Mouse (Mus musculus) gastrocnemius, adult 18-20 months (tissue): ENCODE results near the gene Folr2. TPM values are rescaled to one million over a fixed set of nuclear protein-coding genes. Genes with fewer than 3 reads are reported as not detected.

Source experiments
- DNase-seq: peaks from one replicate; pipeline ENCODE4 v3.0.0; 2021; ENCODE audit warnings: low spot score
- microRNA-seq: library from miRNA; unstranded; fragments of <30 nt; microRNA quantifications from one replicate; pipeline ENCODE4 v1.2.0, GENCODE M21; 2021
- total RNA-seq, 2 experiments: library from RNA; stranded (reverse); gene quantifications; 2 replicates each; pipeline ENCODE4 v1.2.3; 2021

Folr2 gene
- total RNA-seq, 2 experiments from 2014 or later, result 1.9 to 3.4 TPM

DNA sequence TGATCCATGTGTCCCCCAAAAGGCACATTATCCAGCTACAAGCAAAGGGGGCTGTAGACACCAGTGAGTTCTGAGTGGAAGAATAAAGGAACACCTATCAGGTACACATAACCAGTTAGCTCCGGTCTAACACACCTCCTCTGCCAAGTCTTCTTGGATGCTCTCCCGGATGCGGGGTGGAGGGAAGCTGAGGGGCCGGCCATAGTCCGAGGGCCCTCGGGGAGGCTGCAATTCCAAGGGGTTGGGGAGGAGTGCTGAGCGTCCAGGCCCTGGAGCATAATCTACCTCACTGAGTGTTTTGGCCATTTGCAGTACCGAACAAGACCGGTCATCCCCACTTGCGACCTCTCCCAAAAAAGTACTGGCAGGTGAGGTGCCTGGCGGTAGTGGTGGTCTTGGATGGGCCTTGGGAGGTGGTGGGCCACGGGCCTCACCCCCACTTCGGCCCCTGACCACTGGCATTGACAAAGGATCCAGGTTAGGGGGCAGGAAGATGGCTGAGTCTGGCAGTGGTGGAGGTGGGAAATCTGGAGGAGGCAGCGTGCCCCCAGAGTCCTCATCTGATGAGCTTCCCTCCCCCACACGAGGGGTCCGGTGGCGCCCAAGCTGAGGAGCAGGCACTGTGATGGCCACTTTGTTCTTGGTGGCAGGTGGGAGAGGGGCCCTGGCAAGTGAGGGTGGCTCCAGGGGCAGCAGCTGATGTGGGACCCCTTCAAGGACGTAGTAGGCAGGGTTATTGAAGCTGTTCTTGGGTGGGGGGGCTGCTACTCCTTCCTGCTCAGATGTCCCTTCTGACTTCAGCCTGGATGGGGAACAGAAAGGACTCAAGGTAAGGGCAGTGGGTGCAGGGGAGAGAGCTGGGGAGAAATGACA, 33.0 kb downstream of the Folr2 start:
- no peak for DNase-seq

DNA sequence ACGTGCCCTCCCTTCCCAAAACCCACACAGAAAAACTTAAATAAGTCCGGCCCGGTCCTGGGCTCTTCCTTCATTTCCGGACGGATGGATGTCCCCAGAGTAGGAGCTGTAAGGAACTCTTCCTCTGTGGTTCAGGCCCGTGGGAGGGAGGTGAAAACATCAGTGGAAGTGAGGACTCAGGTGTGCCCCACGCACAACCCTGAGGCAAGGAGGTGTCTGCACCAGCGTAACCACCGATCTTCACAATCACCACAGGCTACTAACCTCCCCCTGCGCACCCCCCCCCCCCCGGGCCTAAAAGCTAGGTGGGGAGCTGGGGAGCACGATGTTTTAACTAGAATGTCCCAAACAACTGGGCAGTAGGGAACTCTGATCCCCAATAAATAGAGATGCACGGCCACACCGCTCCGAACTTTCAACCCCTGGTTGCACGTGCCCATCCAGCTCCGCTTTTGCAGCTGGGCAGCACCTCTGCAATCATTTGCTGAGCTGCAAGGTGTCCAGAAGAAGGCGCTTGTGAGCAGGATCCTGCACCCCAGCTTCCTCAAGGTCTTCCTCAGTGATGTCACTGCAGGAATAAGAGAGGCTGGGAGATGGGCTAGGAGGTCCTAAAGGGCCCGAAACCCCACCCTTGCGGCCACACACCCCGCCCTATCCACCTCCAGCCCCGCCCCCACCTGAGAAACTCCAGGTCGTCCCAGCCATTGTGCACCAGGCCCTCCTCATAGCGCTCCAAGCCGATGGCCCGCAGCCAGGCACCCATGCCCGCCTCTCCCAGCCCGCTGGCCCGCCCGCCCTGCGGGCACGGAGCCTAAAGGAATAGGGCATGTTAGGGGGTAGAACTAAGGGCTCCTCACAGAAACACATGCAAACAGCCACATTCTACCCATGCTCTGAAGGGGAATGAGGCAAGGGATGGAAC, 33.9 kb downstream of the Folr2 start:
- DNase-seq, result no peak

DNA sequence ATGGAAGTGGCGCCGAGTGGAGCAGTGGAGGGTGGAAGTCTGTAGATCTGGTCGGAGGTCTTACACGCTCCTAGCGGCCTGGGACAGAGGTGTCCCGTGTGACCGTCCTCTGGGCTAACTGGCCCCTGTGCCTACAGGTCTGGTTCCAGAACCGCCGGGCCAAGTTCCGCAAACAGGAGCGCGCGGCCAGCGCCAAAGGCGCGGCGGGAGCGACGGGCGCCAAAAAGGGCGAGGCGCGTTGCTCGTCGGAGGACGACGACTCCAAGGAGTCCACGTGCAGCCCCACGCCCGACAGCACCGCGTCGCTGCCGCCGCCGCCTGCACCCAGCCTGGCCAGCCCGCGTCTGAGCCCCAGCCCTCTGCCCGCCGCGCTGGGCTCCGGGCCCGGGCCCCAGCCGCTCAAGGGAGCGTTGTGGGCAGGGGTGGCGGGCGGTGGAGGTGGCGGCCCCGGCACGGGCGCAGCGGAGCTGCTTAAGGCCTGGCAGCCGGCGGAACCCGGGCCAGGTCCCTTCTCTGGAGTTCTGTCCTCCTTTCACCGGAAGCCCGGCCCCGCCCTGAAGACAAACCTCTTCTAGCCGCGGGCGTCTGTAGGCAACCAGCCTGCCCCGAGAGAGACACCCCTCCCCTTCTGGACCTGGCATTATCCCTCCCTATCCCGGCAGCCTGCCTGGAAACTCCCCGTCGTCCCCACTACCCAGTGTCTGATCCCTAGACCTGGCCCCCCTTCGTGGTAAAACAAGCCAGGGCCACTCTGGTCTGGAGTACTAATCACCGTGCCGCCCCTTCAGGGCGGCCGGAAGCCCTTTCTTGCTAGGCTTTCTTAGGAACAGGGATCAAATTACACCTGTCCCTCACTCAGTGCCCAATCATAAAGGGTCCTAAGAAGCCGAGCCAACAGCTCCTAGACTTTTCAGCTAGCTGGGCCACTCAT, 35.2 kb downstream of the Folr2 start:
- peak; percentile 56 for DNase-seq

DNA sequence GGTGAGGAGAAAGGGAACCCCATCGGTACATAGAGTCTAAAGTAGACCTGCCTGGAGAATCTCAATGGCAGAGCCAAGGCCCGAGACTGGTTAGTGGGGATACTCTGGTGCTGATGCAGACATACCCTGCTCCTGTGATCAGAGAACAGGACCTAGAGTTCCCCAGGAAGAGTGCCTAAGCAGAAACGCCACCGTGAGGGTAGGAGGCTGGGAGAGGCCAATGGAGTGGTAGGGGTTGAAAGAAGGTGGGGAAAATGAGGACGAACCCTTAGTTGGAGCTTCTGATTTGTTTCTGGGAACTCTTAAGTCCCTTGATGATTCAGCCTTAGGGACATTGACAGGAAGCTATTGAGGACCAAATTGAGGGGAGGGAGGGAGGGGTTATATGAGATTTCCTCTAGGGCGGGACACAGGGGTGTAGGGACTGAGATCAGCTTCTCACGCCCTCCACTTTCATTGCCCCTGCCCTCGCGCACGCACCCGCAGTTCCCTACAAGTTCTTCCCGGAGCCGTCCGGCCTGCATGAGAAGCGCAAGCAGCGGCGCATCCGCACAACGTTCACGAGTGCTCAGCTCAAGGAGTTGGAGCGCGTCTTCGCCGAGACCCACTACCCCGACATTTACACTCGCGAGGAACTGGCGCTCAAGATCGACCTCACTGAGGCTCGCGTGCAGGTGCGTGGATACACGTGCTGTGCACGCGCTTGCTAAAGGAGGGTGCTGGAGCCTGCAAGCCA, 36.5 kb downstream of the Folr2 start:
- no peak for DNase-seq

DNA sequence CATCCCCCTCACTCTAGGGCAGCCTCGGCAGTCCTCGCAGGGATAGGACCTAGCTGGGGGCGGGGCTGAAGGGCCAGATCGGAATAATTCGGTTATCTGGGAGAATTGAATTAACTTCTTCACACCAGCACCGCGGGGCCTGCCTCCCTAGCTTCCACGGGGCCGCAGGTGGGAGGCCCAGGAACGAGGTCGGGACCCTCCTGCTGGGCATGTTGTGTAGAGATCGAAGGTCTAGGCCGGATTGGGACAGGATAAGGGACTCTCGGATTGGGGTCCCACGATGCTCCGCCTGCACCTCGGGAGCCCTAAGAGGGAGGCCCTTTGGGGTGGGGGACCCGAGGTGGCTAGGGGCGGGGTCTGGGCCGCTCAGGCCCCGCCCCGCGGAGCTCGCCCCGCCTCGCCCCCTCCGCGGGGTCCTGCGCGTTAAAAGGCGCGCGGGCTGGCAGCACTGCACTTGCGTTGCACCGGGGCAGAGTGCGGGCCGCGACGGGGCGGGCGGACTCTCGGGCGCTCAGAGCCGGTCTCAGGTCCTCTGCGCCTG, 39.1 kb downstream of the Folr2 start, which contains the start of gene Phox2a:
Gene Phox2a, plus strand, starts transcription at position 453 of the 541 bp plus-strand sequence.
- DNase-seq, result no peak

Small RNA genes lying within 50 kb of the gene (microRNA-seq; reads per million reads assigned to microRNA genes)
- gene Gm22655, result not detected

Other genes with a start within 250 kb of the Folr2 start
- 10 to 100 TPM; 65.6 to 68.6 TPM for gene Clpb, start 193.6 kb downstream of the Folr2 start, total RNA-seq
- gene Phox2a, start 38.9 kb downstream of the Folr2 start, total RNA-seq, result not detected
- gene Inppl1, start 19.0 kb downstream of the Folr2 start, total RNA-seq, result 100 to 1,000 TPM in 1 of 2 experiments, 10 to 100 TPM in 1; 93.5 to 101 TPM
- gene Anapc15, start 6.5 kb upstream of the Folr2 start, total RNA-seq, result 10 to 100 TPM; 17.8 to 24.2 TPM
- gene Folr1, start 13.6 kb upstream of the Folr2 start, total RNA-seq, result 1 to 10 TPM in 1 of 2 experiments, under 1 TPM in 1; 0.89 to 2.8 TPM
- 100 to 1,000 TPM; 104 to 108 TPM for gene Lamtor1, start 48.7 kb upstream of the Folr2 start, total RNA-seq
- not detected for gene Tomt, start 49.2 kb upstream of the Folr2 start, total RNA-seq
- 1 to 10 TPM; 4.0 to 4.3 TPM for gene Lrrc51, start 76.7 kb upstream of the Folr2 start, total RNA-seq
- 10 to 100 TPM; 53.5 to 57.4 TPM for gene Numa1, start 76.9 kb upstream of the Folr2 start, total RNA-seq
- gene Il18bp, start 161.5 kb upstream of the Folr2 start, total RNA-seq, result 1 to 10 TPM; 1.5 to 2.3 TPM
- gene Rnf121, start 208.3 kb upstream of the Folr2 start, total RNA-seq, result 10 to 100 TPM; 20.6 to 27.5 TPM
- gene Xndc1, start 208.3 kb upstream of the Folr2 start, total RNA-seq, result 1 to 10 TPM; 2.9 to 4.1 TPM
- under 1 TPM; 0.68 to 0.78 TPM for gene Xntrpc, start 208.5 kb upstream of the Folr2 start, total RNA-seq
- gene Trpc2, start 225.9 kb upstream of the Folr2 start, total RNA-seq, result under 1 TPM; 0.23 to 0.31 TPM
- gene Art1, start 244.5 kb upstream of the Folr2 start, total RNA-seq, result 100 to 1,000 TPM; 558 to 637 TPM